Mouse (Mus musculus) heart, embryonic 15.5 days (tissue): ENCODE measurements around the gene St7l. TPM values are rescaled to one million over a fixed set of nuclear protein-coding genes. Genes with fewer than 3 reads are reported as not detected.

ENCODE experiments used
- ATAC-seq: fragments of 200-750 bp; cut with Nextera tagmentation; replicated peaks from 2 replicates; pipeline ENCODE4 v1.8.0; 2017; ENCODE audit warnings: low read depth, moderate TSS enrichment; ENCODE audit not compliant: insufficient number of reproducible peaks, insufficient read depth, low FRiP score
- H3K27ac ChIP-seq: fragments of 300-500 bp; sonication (generic); 2 replicates; pipeline ENCODE4 v1.5.1; 2015; ENCODE audit warnings: mild to moderate bottlenecking, inconsistent platforms
- H3K27me3 ChIP-seq: fragments of 300-500 bp; sonication (generic); 2 replicates; pipeline ENCODE4 v1.6.1; 2015; ENCODE audit warnings: inconsistent platforms
- H3K36me3 ChIP-seq: fragments of 300-500 bp; sonication (generic); 2 replicates; pipeline ENCODE4 v1.6.1; 2015; ENCODE audit warnings: mild to moderate bottlenecking, inconsistent platforms
- H3K4me1 ChIP-seq: fragments of 300-500 bp; sonication (generic); replicated peaks from 2 replicates; pipeline ENCODE4 v1.6.1; 2015; ENCODE audit warnings: inconsistent platforms
- H3K4me2 ChIP-seq: fragments of 300-500 bp; sonication (generic); 2 replicates; pipeline ENCODE4 v1.6.1; 2015; ENCODE audit warnings: inconsistent platforms, mild to moderate bottlenecking, moderate library complexity
- H3K4me3 ChIP-seq: fragments of 300-500 bp; sonication (generic); 2 replicates; pipeline ENCODE4 v1.5.1; 2015; ENCODE audit warnings: mild to moderate bottlenecking, inconsistent platforms
- H3K9ac ChIP-seq: fragments of 300-500 bp; sonication (generic); 2 replicates; pipeline ENCODE4 v1.6.1; 2015; ENCODE audit warnings: mild to moderate bottlenecking, inconsistent platforms
- H3K9me3 ChIP-seq: fragments of 300-500 bp; sonication (generic); replicated peaks from 2 replicates; pipeline ENCODE4 v1.6.1; 2016; ENCODE audit warnings: inconsistent platforms
- WGBS: fragments of 180-500 bp; shearing (Covaris S2); methylation state at CpG from one replicate; pipeline ENCODE4 v1.1.7; 2015; ENCODE audit warnings: mixed read lengths; 5-methylcytosine and 5-hydroxymethylcytosine counted together
- polyA plus RNA-seq: library from polyadenylated mRNA; unstranded; fragments of >200 nt; fragmentation: Nextera tagmentation; extraction: Ambion mirVana; gene quantifications from 2 replicates; pipeline ENCODE4 v1.2.1, GENCODE M21; 2015

Gene St7l
- polyA plus RNA-seq, 1 experiment from 2014 or later, result 26.9 TPM

DNA sequence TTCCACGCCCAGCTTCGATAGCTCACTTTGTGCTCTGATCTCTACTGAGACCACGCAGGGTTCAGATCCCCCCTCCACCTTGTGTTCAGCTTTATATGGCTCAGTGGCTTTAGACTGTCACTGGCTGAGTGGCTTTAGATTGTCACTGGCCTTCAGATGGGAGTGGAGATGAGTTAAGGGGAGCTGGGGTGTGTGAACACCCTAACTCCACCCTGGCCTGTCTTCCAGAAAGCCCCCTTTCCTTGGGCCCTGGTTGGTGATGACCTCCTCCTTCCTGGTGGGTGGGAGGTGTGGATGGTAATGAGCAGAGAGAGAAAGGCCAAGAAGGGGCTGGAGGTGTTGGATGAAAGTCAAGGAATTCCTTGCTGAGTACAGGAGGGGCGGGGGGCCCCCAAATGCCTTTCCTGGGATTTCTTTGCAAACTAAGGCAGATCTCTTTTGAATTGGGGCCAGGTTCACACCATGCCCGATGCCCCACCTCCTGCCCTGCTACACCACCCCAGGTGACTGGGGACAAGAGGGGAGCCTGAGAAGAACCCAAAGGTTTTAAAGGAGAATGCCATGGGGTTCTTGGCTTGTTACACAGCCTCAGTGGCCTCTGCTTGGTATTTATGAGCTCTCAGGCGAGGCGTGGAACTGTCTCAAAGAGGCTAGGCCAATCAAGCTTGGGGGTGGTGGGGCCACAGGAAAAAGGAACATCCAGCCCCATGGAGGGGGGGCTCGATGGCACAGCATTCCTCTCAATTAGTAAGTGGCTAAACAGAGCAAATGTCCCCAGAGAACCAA lies 101.5 kb downstream of the St7l start:
- Histone ChIP-seq H3K36me3 (no peaks in the 10 kb centered on the region), H3K27ac (no peak overlapping the region), H3K4me2 (no peak overlapping the region), H3K27me3 (peaks cover 26% of the 10 kb centered on the region), H3K4me1 (peaks cover 37% of the 10 kb centered on the region), H3K4me3 (no peak overlapping the region), H3K9me3 (no peaks in the 10 kb centered on the region), H3K9ac (no peak overlapping the region)
- no peak for ATAC-seq
- WGBS, result 72% methylated on average over 8 of the region's 8 CpGs

DNA sequence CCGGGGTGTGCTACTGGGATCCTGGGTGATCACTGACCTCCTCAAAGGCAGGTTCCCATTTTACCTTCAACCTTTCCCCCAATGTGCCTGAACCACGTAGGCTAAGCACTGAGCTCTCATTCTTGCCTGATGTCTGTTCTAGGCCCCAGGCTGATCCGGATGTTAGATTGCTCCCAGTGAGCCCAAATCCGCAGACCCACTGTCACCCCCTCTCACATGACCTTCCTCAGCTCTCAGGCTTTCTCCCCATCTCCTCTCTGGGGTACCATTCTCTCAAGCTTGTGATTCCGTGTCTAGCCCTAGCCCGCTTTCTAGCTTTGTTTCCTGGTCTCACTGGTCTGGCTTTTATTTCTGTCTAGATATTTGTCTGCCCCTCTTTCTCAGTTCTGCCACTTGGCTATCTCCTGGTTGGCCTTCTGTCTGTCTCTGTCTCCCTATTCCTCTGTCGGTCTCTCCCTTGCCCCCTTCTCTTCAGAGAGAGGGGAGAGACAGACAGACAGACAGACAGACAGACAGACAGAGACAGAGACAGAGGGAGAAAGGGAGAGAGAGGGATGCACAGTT lies 102.3 kb downstream of the St7l start:
- 77% methylated on average over 7 of the region's 7 CpGs for WGBS

DNA sequence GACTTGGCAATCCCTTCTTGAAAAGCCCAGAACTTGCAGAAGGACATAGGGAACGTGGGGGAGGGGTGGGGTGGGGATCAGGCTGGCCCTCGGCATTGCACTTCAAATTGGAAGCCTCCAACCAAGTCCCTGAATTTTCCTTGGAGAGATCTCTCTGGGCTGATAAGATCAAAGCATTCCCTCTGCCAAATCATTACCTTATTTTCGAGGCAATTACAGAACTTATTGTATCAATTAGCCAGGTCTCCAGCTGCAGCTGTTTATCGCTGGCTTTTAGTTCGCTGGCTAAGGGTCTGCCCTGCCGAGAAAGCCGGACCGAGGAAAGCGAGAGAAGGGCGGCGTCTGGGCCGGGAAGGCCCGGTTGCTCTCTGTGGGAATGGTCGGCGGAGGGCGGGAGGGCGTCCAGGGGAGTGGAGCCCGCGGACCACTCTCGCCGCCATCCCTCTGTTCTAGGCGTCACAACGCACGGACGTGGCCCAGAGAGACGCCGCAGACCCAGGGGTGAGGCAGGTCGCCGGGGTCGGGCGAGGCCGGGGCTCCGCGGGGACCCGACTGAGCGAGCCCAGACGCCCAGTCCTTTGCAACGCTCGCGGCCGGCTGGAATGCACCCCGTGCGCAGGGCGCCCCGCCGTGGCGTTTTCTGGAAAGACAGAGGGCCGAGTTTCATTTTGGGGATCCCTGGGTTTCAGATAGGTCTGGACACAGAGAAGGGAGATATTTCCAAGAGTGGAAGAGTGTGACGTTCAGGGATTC lies 103.9 kb downstream of the St7l start:
- 1% methylated on average over 49 of the region's 49 CpGs for WGBS
- Histone ChIP-seq H3K4me1 (peaks cover 21% of the 10 kb centered on the region), H3K4me3 (peak overlapping the region; percentile 59), H3K9ac (peak overlapping the region; percentile 65), H3K27me3 (peaks cover 2% of the 10 kb centered on the region), H3K27ac (peak overlapping the region; percentile 60), H3K36me3 (no peaks in the 10 kb centered on the region), H3K9me3 (no peaks in the 10 kb centered on the region), H3K4me2 (peak overlapping the region; percentile 80)
- ATAC-seq, result peak; percentile 73

More for the DNA sequence above, 102.3 kb downstream of the St7l start:
- Histone ChIP-seq H3K4me3 (no peak overlapping the region), H3K9me3 (no peaks in the 10 kb centered on the region), H3K36me3 (no peaks in the 10 kb centered on the region), H3K9ac (no peak overlapping the region), H3K27ac (no peak overlapping the region), H3K27me3 (peaks cover 18% of the 10 kb centered on the region), H3K4me2 (no peak overlapping the region), H3K4me1 (peaks cover 35% of the 10 kb centered on the region)
- no peak for ATAC-seq

Other genes starting within 250 kb of the St7l start
- gene Slc16a1, start 225.3 kb upstream of the St7l start, polyA plus RNA-seq, result 70.7 and 70.8 TPM in 2 replicates
- gene Ppm1j, start 82.9 kb upstream of the St7l start, polyA plus RNA-seq, result 33.6 and 33.9 TPM in 2 replicates
- 0.78 and 0.95 TPM in 2 replicates for gene Fam19a3, start 82.2 kb upstream of the St7l start, polyA plus RNA-seq
- gene Rhoc, start 75.6 kb upstream of the St7l start, polyA plus RNA-seq, result 170 and 177 TPM in 2 replicates
- gene Mov10, start 45.4 kb upstream of the St7l start, polyA plus RNA-seq, result 24.4 and 34.9 TPM in 2 replicates
- 149 and 169 TPM in 2 replicates for gene Capza1, start 500 bp downstream of the St7l start, polyA plus RNA-seq
- gene Wnt2b, start 97.9 kb downstream of the St7l start, polyA plus RNA-seq, result 1.3 and 2.0 TPM in 2 replicates
- 21.6 and 22.7 TPM in 2 replicates for gene Cttnbp2nl, start 189.1 kb downstream of the St7l start, polyA plus RNA-seq
- gene 4930564D02Rik, start 202.8 kb downstream of the St7l start, polyA plus RNA-seq, result not detected in 2 replicates